Mouse (Mus musculus): ENCODE measurements around the gene Dda1. TPM values are rescaled to one million over a fixed set of nuclear protein-coding genes. Genes with fewer than 3 reads are reported as not detected.
"Not testable (repeated sequence)": the region's sequence is repeated elsewhere in the genome, so short reads cannot be mapped to it uniquely, and the experiment has no call there.

Gene Dda1
- polyA plus RNA-seq (2012; rRNA removed) (101 and 127 TPM in 2 replicates), polyA plus RNA-seq (2014; fragmentation: Nextera tagmentation; extraction: Ambion mirVana) (94.6 and 99.6 TPM in 2 replicates)

GRCm38 (mm10) chr8:71468916-71469315 lies at the start of gene Dda1:
Dda1 (plus strand) TSS chr8:71469199.
- H3K4me2 ChIP-seq (replicated peaks; ENCODE audit: low read depth, low read length, severe bottlenecking): peak within 1 kb of the TSS; percentile 92
- DNase-seq (ENCODE audit: low spot score): peak; percentile 98
- ATAC-seq (ENCODE audit: low FRiP score, low read depth): peak; percentile 91
- H3K27ac ChIP-seq (replicated peaks; ENCODE audit: low read depth, low read length): no peak within 1 kb of the TSS; the same call in 1 of the 2 replicates
- WGBS: 1% methylated on average over 18 of the region's 52 CpGs
- peaks cover 12% of the 10 kb centered on the region for H3K4me1 ChIP-seq (ENCODE audit: control insufficient read depth, insufficient read depth, low read length)
- no peaks in the 10 kb centered on the region for H3K9me3 ChIP-seq (ENCODE audit: control insufficient read depth, low read length)
- peaks cover 29% of the 10 kb centered on the region for H3K36me3 ChIP-seq (ENCODE audit: control insufficient read depth, insufficient read depth, low read length)
- TF ChIP-seq POLR2A (IDR thresholded peaks at IDR 0.05; ENCODE audit: borderline replicate concordance, extremely low read depth, insufficient read depth, insufficient read length): no peak
- peak within 1 kb of the TSS; percentile 79 for H3K4me3 ChIP-seq (replicated peaks; ENCODE audit: low read length)
- H3K9ac ChIP-seq (ENCODE audit: low read depth, low read length, severe bottlenecking): peak within 1 kb of the TSS; percentile 69
- H3K27me3 ChIP-seq (ENCODE audit: control insufficient read depth, insufficient read depth, low read length): no peaks in the 10 kb centered on the region

DNA sequence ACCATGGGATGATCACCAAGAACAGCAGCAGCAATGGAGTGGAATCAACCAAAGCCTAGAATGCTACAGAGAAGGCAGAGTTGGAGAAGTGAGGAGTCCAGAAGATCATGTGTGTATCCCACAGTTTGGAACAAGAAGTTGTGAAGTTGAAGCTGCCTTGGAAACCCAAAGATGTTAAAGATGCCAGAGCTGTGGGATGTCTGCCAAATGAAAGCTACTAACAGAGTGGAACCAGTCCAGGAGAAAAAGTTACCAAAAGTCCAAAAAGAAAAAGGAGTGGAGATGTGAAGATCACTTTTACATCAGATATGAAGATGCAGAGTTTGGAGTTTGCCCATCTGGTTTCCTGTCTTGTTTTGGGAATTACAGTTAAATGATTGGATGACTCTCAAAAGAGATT lies 46.9 kb upstream of the Dda1 start:
- H3K9me3 ChIP-seq (ENCODE audit: control insufficient read depth, low read length): no peaks in the 10 kb centered on the region
- H3K36me3 ChIP-seq (ENCODE audit: control insufficient read depth, insufficient read depth, low read length): no peaks in the 10 kb centered on the region
- H3K4me1 ChIP-seq (ENCODE audit: control insufficient read depth, insufficient read depth, low read length): no peaks in the 10 kb centered on the region
- no peak overlapping the region for H3K9ac ChIP-seq (ENCODE audit: low read depth, low read length, severe bottlenecking)
- no peak overlapping the region for H3K4me3 ChIP-seq (replicated peaks; ENCODE audit: low read length)
- TF ChIP-seq POLR2A (IDR thresholded peaks at IDR 0.05; ENCODE audit: borderline replicate concordance, extremely low read depth, insufficient read depth, insufficient read length): no peak
- ATAC-seq (ENCODE audit: low FRiP score, low read depth) (no peak), DNase-seq (ENCODE audit: low spot score) (no peak)
- H3K27ac ChIP-seq (replicated peaks; ENCODE audit: low read depth, low read length): no peak overlapping the region
- H3K4me2 ChIP-seq (replicated peaks; ENCODE audit: low read depth, low read length, severe bottlenecking): no peak overlapping the region
- no peaks in the 10 kb centered on the region for H3K27me3 ChIP-seq (ENCODE audit: control insufficient read depth, insufficient read depth, low read length)

- 81% methylated on average over 1 of the region's 1 CpGs for WGBS
- H3K4me2 ChIP-seq (replicated peaks; ENCODE audit: low read depth, low read length, severe bottlenecking); H3K4me1 ChIP-seq (ENCODE audit: control insufficient read depth, insufficient read depth, low read length); H3K36me3 ChIP-seq (ENCODE audit: control insufficient read depth, insufficient read depth, low read length); DNase-seq (ENCODE audit: low spot score); H3K4me3 ChIP-seq (replicated peaks; ENCODE audit: low read length); ATAC-seq (ENCODE audit: low FRiP score, low read depth); H3K27ac ChIP-seq (replicated peaks; ENCODE audit: low read depth, low read length); H3K9me3 ChIP-seq (ENCODE audit: control insufficient read depth, low read length); H3K9ac ChIP-seq (ENCODE audit: low read depth, low read length, severe bottlenecking); H3K27me3 ChIP-seq (ENCODE audit: control insufficient read depth, insufficient read depth, low read length): not testable (repeated sequence)
These were observed 36.1 kb upstream of the Dda1 start for GRCm38 (mm10) chr8:71432935-71433334.

DNA sequence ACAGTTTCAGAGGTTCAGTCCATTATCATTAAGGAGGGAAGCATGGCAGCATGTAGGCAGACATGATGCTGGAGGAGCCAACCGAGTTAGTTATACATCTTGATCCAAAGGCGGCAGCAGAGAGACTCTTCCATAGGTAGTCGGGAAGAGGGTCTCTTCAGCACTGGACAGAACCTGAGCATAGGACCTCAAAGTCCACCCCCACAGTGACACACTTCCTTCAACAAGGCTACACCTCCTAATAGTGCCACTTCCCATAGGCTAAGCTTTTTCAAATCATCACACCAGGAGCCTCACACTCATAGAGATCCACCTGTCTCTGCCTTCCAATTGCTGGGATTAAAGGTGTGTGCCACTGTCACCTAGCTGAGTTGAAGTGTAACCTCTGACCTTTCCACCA lies 32.0 kb upstream of the Dda1 start:
- no peak overlapping the region for H3K4me2 ChIP-seq (replicated peaks; ENCODE audit: low read depth, low read length, severe bottlenecking)
- TF ChIP-seq POLR2A (IDR thresholded peaks at IDR 0.05; ENCODE audit: borderline replicate concordance, extremely low read depth, insufficient read depth, insufficient read length): no peak
- no peaks in the 10 kb centered on the region for H3K4me1 ChIP-seq (ENCODE audit: control insufficient read depth, insufficient read depth, low read length)
- no peak for DNase-seq (ENCODE audit: low spot score)
- H3K9ac ChIP-seq (ENCODE audit: low read depth, low read length, severe bottlenecking): no peak overlapping the region
- no peaks in the 10 kb centered on the region for H3K27me3 ChIP-seq (ENCODE audit: control insufficient read depth, insufficient read depth, low read length)
- H3K9me3 ChIP-seq (ENCODE audit: control insufficient read depth, low read length): no peaks in the 10 kb centered on the region
- WGBS: 62% methylated on average over 3 of the region's 3 CpGs
- no peak overlapping the region for H3K4me3 ChIP-seq (replicated peaks; ENCODE audit: low read length)
- no peaks in the 10 kb centered on the region for H3K36me3 ChIP-seq (ENCODE audit: control insufficient read depth, insufficient read depth, low read length)
- ATAC-seq (ENCODE audit: low FRiP score, low read depth): no peak
- H3K27ac ChIP-seq (replicated peaks; ENCODE audit: low read depth, low read length): no peak overlapping the region

GRCm38 (mm10) chr8:71441404-71441803 lies 27.6 kb upstream of the Dda1 start:
- Histone ChIP-seq H3K9ac (ENCODE audit: low read depth, low read length, severe bottlenecking) (no peak overlapping the region), H3K4me3 (replicated peaks; ENCODE audit: low read length) (no peak overlapping the region), H3K4me1 (ENCODE audit: control insufficient read depth, insufficient read depth, low read length) (no peaks in the 10 kb centered on the region), H3K4me2 (replicated peaks; ENCODE audit: low read depth, low read length, severe bottlenecking) (no peak overlapping the region), H3K36me3 (ENCODE audit: control insufficient read depth, insufficient read depth, low read length) (no peaks in the 10 kb centered on the region), H3K27me3 (ENCODE audit: control insufficient read depth, insufficient read depth, low read length) (no peaks in the 10 kb centered on the region), H3K27ac (replicated peaks; ENCODE audit: low read depth, low read length) (no peak overlapping the region), H3K9me3 (ENCODE audit: control insufficient read depth, low read length) (no peaks in the 10 kb centered on the region)
- DNase-seq (ENCODE audit: low spot score) (peak; percentile 89), ATAC-seq (ENCODE audit: low FRiP score, low read depth) (0 out of 2 replicates have a peak, but pooled peaks have one; percentile 34)
- WGBS: 1% methylated on average over 7 of the region's 7 CpGs
- TF ChIP-seq POLR2A (IDR thresholded peaks at IDR 0.05; ENCODE audit: borderline replicate concordance, extremely low read depth, insufficient read depth, insufficient read length): no peak

DNA sequence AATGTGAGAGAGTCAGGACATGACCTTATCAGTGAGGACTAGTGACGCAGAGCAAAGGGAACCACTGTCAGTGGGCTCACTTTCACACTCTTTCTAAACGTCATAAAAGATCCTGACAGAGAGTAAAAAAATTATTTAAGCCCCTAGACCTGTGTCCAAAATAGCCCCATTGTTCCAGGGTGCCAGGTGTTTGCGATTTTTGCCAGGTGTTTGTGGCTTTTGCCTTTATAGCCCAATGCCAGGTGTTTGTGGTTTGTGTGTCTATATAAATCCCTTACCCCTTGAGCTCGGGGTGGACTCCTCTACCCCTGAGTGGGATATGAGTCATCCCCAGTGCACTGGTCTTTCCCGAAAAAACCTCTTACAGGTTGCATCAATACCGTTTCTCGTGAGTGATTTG lies 23.9 kb upstream of the Dda1 start:
- no peak for ATAC-seq (ENCODE audit: low FRiP score, low read depth)
- DNase-seq (ENCODE audit: low spot score): no peak
- no peak overlapping the region for H3K4me2 ChIP-seq (replicated peaks; ENCODE audit: low read depth, low read length, severe bottlenecking)
- H3K4me1 ChIP-seq (ENCODE audit: control insufficient read depth, insufficient read depth, low read length): no peaks in the 10 kb centered on the region
- 57% methylated on average over 7 of the region's 7 CpGs for WGBS
- H3K4me3 ChIP-seq (replicated peaks; ENCODE audit: low read length): no peak overlapping the region
- no peak overlapping the region for H3K27ac ChIP-seq (replicated peaks; ENCODE audit: low read depth, low read length)
- H3K27me3 ChIP-seq (ENCODE audit: control insufficient read depth, insufficient read depth, low read length): no peaks in the 10 kb centered on the region
- TF ChIP-seq POLR2A (IDR thresholded peaks at IDR 0.05; ENCODE audit: borderline replicate concordance, extremely low read depth, insufficient read depth, insufficient read length): no peak
- H3K36me3 ChIP-seq (ENCODE audit: control insufficient read depth, insufficient read depth, low read length): no peaks in the 10 kb centered on the region
- no peak overlapping the region for H3K9ac ChIP-seq (ENCODE audit: low read depth, low read length, severe bottlenecking)
- H3K9me3 ChIP-seq (ENCODE audit: control insufficient read depth, low read length): no peaks in the 10 kb centered on the region
